Mouse (Mus musculus) hindbrain, embryonic 16.5 days (tissue): ENCODE results near the gene Cldn34b1. TPM values are rescaled to one million over a fixed set of nuclear protein-coding genes. Genes with fewer than 3 reads are reported as not detected.
"Not testable (repeated sequence)": the region's sequence is repeated elsewhere in the genome, so short reads cannot be mapped to it uniquely, and the experiment has no call there.

Experiments used
- ATAC-seq: fragments of 200-750 bp; cut with Nextera tagmentation; 2 replicates; pipeline ENCODE4 v1.8.0; 2017; ENCODE audit warnings: moderate TSS enrichment, moderate library complexity
- H3K27ac ChIP-seq: fragments of 300-500 bp; sonication (generic); 2 replicates; pipeline ENCODE4 v1.5.1; 2014; ENCODE audit warnings: low read depth, mild to moderate bottlenecking, control low read depth, low read length, moderate library complexity
- H3K27me3 ChIP-seq: fragments of 300-500 bp; sonication (generic); replicated peaks from 2 replicates; pipeline ENCODE4 v1.6.1; 2014; ENCODE audit warnings: low read length; ENCODE audit not compliant: control insufficient read depth, insufficient read depth
- H3K36me3 ChIP-seq: fragments of 300-500 bp; sonication (generic); 2 replicates; pipeline ENCODE4 v1.6.1; 2014; ENCODE audit warnings: mild to moderate bottlenecking, low read length, moderate library complexity, mixed read lengths; ENCODE audit not compliant: control insufficient read depth, insufficient read depth
- H3K4me1 ChIP-seq: fragments of 300-500 bp; sonication (generic); 2 replicates; pipeline ENCODE4 v1.6.1; 2014; ENCODE audit warnings: low read depth, low read length; ENCODE audit not compliant: control insufficient read depth, insufficient read depth
- H3K4me2 ChIP-seq: fragments of 300-500 bp; sonication (generic); 2 replicates; pipeline ENCODE4 v1.6.1; 2014; ENCODE audit warnings: mild to moderate bottlenecking, low read length, control low read depth, moderate library complexity
- H3K4me3 ChIP-seq: fragments of 300-500 bp; sonication (generic); 2 replicates; pipeline ENCODE4 v1.5.1; 2014; ENCODE audit warnings: mild to moderate bottlenecking, low read length, control low read depth, moderate library complexity
- H3K9ac ChIP-seq: fragments of 300-500 bp; sonication (generic); 2 replicates; pipeline ENCODE4 v1.6.1; 2014; ENCODE audit warnings: low read depth, mild to moderate bottlenecking, control low read depth, low read length, moderate library complexity
- H3K9me3 ChIP-seq: fragments of 300-500 bp; sonication (generic); 2 replicates; pipeline ENCODE4 v1.6.1; 2014; ENCODE audit warnings: mild to moderate bottlenecking, low read length, moderate library complexity; ENCODE audit not compliant: control insufficient read depth
- WGBS: fragments of 180-500 bp; shearing (Covaris S2); extraction: QIAGEN DNeasy Blood & Tissue Kit; methylation state at CpG from one replicate; pipeline ENCODE4 v1.1.7; 2014; 5-methylcytosine and 5-hydroxymethylcytosine counted together
- polyA plus RNA-seq: library from polyadenylated mRNA; unstranded; fragments of >200 nt; fragmentation: Nextera tagmentation; extraction: Ambion mirVana; gene quantifications from 2 replicates; pipeline ENCODE4 v1.2.1, GENCODE M21; 2015

Gene Cldn34b1
- polyA plus RNA-seq: not detected in 2 replicates

- not testable (repeated sequence) for ATAC-seq, H3K4me2 ChIP-seq, H3K27me3 ChIP-seq, H3K9ac ChIP-seq, H3K4me1 ChIP-seq, H3K4me3 ChIP-seq, H3K36me3 ChIP-seq, H3K27ac ChIP-seq, H3K9me3 ChIP-seq
- 87% methylated on average over 3 of the region's 3 CpGs for WGBS
Measured at GRCm38 (mm10) chrX:154890167-154890566, at the start of gene Cldn34b1. Gene Cldn34b1 (minus strand): TSS chrX:154890267.

GRCm38 (mm10) chrX:154935887-154936286 is 45.8 kb upstream of the Cldn34b1 start, which contains the start of gene Magea6:
Gene Magea6 (minus strand): TSS chrX:154935987.
- not testable (repeated sequence) for H3K36me3 ChIP-seq, H3K9ac ChIP-seq, H3K27ac ChIP-seq, H3K9me3 ChIP-seq, H3K4me3 ChIP-seq, ATAC-seq, H3K27me3 ChIP-seq, H3K4me2 ChIP-seq, H3K4me1 ChIP-seq
- 80% methylated on average over 1 of the region's 1 CpGs for WGBS

Other genes with a start within 250 kb of the Cldn34b1 start
- gene Magea6, start 45.7 kb upstream of the Cldn34b1 start, polyA plus RNA-seq: not detected in 2 replicates
- gene Magea3, start 59.2 kb upstream of the Cldn34b1 start, polyA plus RNA-seq: not detected in 2 replicates
- not detected in 2 replicates for gene Magea8, start 105.6 kb upstream of the Cldn34b1 start, polyA plus RNA-seq
- not detected in 2 replicates for gene Magea5, start 172.9 kb upstream of the Cldn34b1 start, polyA plus RNA-seq
- not detected in 2 replicates for gene Magea1, start 199.5 kb upstream of the Cldn34b1 start, polyA plus RNA-seq
- gene Magea2, start 203.4 kb upstream of the Cldn34b1 start, polyA plus RNA-seq: not detected in 2 replicates
- not detected in 2 replicates for gene Cldn34b2, start 238.1 kb upstream of the Cldn34b1 start, polyA plus RNA-seq